Mouse (Mus musculus) heart, postnatal 36 days (tissue): ENCODE results near the gene Pcnx. TPM values are rescaled to one million over a fixed set of nuclear protein-coding genes. Genes with fewer than 3 reads are reported as not detected.

Experiments
- DNase-seq, 2 experiments: peaks; one replicate each; pipeline ENCODE4 v3.0.0; 2021 to 2022
- intact Hi-C: fragments of 180-260 bp; cut with DNase I; formaldehyde crosslinking; loops from one replicate; pipeline ENCODE4 v1.15.1; 2025
- total RNA-seq, 2 experiments: library from RNA; stranded (reverse); gene quantifications; 2 replicates each; pipeline ENCODE4 v1.2.3; 2021

Pcnx gene
- total RNA-seq, 2 experiments from 2014 or later = 54.6 to 57.8 TPM

DNA sequence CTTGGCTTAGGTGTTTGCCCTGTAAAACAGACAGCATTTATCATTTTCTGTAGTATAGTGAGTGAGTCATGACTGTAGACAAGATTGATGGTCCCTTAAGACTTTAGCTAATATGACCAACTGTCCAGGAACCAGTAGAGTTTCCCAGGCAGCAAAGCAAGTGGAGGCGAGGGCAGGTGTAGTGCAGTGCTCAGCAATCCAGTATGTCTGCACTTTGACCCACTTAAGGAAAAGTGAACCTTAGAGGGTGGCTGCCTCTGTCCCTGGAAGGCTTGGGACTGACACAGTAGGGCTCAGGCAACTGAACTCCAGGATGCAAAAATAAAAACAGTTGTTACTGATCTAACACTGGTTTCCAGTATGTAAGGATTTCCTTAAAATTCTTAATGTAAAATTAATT is 32.1 kb downstream of the Pcnx start:
- intact Hi-C loops = no loop called here

GRCm38 (mm10) chr12:81894311-81894710 is 34.5 kb downstream of the Pcnx start:
- intact Hi-C loops = no loop called here
- no peak for DNase-seq

More for the DNA sequence above, 32.1 kb downstream of the Pcnx start:
- DNase-seq = no peak

GRCm38 (mm10) chr12:81895986-81896385 is 36.2 kb downstream of the Pcnx start:
- intact Hi-C loops = no loop called here

GRCm38 (mm10) chr12:81904456-81904855 is 44.6 kb downstream of the Pcnx start:
- intact Hi-C loops = no loop called here
- DNase-seq = no peak

More at GRCm38 (mm10) chr12:81895986-81896385, 36.2 kb downstream of the Pcnx start:
- no peak for DNase-seq

GRCm38 (mm10) chr12:81905865-81906264 is 46.0 kb downstream of the Pcnx start:
- intact Hi-C loops = no loop called here
- DNase-seq = no peak

- DNase-seq = no peak
- intact Hi-C loops = no loop called here
Observed at GRCm38 (mm10) chr12:81907741-81908357, 48.0 kb downstream of the Pcnx start.

DNA sequence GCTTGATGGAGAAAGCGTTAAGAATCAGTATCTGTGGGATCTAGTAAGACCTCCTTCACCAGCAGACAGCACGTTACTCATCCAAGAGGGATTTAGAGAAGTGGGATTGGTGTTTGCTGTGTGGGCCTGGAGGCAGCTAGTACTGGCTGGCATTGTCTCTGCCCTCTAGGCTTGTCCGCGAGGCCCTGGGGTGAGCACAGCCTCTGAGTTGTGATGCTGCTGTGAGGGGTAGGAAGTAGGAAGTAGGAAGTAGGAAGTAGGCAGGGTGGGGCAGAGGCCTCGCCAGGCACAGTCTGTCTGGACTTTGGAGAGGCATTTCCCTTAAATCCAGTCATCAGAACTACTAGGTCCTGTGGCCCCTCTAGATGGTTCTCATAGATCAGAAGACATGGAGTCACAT is 50.6 kb downstream of the Pcnx start:
- intact Hi-C loops = loop anchor here (10.0 kb wide), 1 partner anchor 286 kb away; no protein-coding TSS in a partner anchor
- no peak for DNase-seq

GRCm38 (mm10) chr12:81915176-81915950 is 55.5 kb downstream of the Pcnx start:
- intact Hi-C loops = loop anchor here (1.0 to 10.0 kb wide), 4 partner anchors 57 to 291 kb away; no protein-coding TSS in a partner anchor

DNA sequence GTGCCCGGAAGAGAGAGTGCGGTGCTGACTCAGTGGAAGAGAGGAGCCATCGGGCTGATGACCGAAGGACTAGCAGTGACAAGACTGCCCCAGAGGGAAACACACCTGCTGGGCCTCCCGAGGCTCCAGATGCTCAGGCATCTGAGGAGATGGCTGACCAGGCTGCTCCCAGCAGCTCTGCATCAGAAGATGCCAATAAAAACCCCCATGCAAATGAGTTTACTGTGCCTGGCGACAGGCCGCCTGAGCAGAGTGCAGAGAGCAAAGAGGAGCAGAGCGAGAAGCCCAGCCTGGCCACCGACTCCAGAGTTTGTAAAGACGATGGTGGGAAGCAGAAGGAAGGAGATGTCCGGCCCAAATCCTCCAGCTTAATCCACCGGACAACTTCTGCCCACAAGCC is 58.5 kb downstream of the Pcnx start:
- no peak for DNase-seq
- intact Hi-C loops = loop anchor here (10.0 kb wide), 1 partner anchor 294 kb away; no protein-coding TSS in a partner anchor

More at GRCm38 (mm10) chr12:81915176-81915950, 55.5 kb downstream of the Pcnx start:
- peak; percentile 77 to 82 for DNase-seq

DNA sequence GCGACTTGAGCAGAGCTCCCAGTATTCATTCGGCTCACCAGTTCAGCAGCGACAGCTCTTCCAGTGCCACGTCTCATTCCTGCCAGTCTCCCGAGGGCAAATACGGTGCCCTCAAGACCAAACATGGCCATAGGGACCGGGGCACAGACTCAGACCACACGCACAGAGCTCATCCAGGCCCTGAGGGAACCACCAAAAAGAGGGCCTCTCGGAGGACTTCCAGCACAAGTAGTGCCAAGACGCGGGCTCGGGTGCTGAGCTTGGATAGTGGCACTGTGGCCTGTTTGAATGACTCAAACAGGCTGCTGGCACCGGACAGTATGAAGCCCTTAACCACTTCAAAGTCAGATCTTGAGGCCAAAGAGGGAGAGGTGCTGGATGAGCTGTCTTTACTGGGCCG is 59.1 kb downstream of the Pcnx start:
- intact Hi-C loops = loop anchor here (10.0 kb wide), 1 partner anchor 294 kb away; no protein-coding TSS in a partner anchor
- DNase-seq = no peak

DNA sequence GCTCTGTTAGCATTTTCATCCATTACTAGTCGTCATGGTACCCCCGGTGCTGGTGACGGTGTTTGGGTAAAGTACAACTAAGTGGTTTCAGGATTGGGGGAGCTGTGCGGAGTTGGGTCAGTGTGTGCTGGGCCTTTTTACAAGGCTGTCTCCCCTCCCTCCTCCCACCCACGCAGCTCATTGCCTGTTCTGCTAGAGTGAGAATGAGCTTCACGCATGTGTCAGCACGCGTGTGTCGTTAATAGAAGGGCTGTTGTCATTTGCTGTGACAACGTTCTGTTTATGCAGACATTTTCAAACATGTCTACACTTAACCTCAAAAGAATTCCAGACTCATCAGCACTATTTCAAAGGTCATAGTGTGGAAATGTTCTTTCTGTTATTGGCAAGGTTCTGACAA is 60.2 kb downstream of the Pcnx start:
- intact Hi-C loops = no loop called here
- no peak for DNase-seq

DNA sequence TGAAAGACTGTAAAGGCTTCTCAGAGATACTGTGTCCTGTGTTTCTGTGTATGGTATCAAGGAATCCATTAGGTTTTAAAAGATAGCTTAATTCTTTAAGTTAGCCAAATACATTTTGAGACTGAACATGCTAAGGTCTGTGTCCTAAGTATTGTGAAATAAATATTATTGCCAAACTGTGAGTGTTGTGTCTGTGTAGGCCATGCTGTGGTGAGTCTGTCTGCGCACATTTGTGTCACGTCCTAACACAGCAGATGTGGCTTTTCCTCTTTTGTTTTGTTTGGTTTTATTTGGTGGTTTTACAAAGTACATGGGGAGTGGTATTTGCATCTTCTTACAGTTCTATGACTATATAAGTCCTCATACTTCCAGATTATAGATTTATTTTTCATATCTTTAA is 60.8 kb downstream of the Pcnx start:
- no peak for DNase-seq
- intact Hi-C loops = no loop called here

DNA sequence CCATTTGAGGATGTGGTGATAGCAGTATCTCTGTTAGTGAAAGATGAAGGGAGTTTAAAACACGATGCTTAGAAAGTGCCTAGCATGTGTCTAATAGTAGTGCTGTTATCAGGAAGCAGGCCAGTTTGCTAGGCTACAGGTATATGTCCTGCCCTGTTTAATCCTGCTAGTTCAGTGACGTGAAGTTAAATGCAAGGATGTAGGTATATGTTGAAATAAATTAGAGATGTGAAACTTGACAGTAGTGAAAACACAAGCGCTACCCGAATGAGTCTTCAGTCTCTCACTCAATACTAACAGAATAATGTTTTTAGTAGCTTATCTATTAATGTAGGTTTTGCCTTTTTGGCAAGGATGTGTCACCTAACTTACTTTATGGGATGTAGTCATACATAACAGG is 62.0 kb downstream of the Pcnx start:
- intact Hi-C loops = no loop called here

GRCm38 (mm10) chr12:81922838-81923237 is 63.0 kb downstream of the Pcnx start:
- no peak for DNase-seq

More for the DNA sequence above, 62.0 kb downstream of the Pcnx start:
- DNase-seq = no peak

DNA sequence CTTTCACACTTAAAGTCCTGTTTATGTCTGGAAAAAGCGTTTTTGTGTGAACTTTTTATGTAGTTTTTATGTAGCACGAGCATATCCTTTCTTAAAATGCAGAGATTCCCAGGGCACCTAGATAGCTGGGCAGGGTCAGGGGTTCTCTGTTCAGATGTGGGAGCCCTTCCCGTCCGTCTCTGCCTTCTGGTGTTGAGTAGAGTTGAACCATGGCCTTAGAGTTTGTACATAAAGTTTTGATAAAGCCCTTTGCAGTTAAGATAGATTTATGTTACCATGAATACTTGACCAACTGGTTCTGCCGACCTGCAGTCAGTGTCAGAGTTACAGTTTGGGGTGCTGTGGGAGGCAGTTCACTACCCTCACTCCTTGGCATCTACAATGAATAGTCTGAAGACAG is 67.3 kb downstream of the Pcnx start:
- DNase-seq = no peak
- intact Hi-C loops = no loop called here

More at GRCm38 (mm10) chr12:81922838-81923237, 63.0 kb downstream of the Pcnx start:
- intact Hi-C loops = no loop called here

GRCm38 (mm10) chr12:81927643-81928381 is 68.0 kb downstream of the Pcnx start:
- intact Hi-C loops = no loop called here
- no peak for DNase-seq

DNA sequence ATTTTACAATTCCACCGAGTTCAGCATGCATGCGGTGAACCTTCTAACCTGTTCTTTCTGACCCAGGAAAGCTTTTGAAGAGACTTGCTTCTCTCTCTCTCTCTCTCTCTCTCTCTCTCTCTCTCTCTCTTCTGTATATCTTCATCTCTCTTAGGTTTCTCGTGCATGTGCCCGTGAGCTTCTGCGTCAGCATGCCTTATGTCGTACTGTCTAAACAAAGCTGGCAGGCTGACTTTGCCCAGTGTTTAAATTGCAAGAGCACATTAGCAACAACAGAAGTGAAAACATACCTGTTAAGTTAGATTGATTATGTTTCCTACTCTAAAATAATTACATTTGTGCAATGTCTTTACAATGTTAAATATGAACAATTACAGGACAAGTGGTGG is 68.6 kb downstream of the Pcnx start:
- DNase-seq = no peak
- intact Hi-C loops = no loop called here

- no peak for DNase-seq
- intact Hi-C loops = no loop called here
Observed at GRCm38 (mm10) chr12:81932015-81932414, 72.2 kb downstream of the Pcnx start.

DNA sequence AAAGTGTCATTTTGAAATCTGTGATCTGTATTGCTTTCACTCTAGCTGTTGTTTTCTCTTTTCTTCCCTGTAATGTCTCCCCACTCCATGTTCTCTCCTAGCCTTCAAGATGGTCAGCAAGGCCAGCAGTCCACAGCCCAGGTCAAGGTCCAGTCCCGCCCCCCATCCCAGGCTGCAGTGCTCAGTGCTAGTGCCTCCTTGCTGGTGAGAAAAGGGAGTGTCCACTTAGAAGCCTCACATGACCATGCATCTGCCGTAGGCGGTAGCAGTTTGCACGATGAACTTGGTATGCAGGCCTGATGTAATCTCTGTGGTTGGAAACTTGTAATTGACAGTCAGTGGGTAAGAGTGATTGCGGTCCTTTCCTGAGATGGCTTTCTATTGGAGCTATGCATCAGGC is 73.6 kb downstream of the Pcnx start:
- intact Hi-C loops = no loop called here
- DNase-seq = no peak

GRCm38 (mm10) chr12:81934510-81934909 is 74.7 kb downstream of the Pcnx start:
- intact Hi-C loops = no loop called here
- no peak for DNase-seq

- intact Hi-C loops = no loop called here
- DNase-seq = no peak
Observed at GRCm38 (mm10) chr12:81936066-81936465, 76.2 kb downstream of the Pcnx start.
